In the genomic region with DNA sequence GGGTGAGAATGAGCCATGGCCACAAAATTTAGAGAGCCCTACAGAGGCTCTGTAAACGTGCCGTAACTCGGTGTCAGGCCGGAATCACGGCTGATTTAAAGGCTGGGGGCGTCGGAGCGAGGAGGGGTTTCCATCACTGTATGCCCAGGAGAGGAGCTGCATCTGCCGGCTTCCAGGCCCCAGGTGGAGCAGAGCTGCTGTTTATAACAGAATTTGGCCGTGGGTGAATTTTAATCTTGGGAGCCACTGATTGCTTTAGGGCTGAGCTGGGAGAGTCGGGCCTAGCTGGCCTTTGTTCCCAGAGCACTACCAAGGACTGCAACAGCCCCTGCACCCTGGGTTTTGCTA, we compare ENCODE assay signal across 15 mouse cellular contexts.
DNase-seq lines count a peak whose midpoint lies in the region; ATAC-seq and TF ChIP-seq lines count a peak whose summit lies in the region.
"Had no signal": no experiment of that assay in that cellular context is flagged by ENCODE, and none has a peak within 500 bp of the region (broad histone marks: within the 10 kb centered on the region; RNA-seq: fewer than 3 reads in every experiment).

No protein-coding gene starts in this region.

- H3K4me3 ChIP-seq in kidney, postnatal 0 days (replicated peaks; ENCODE audit: low read depth, low read length): no peak overlapping the region
- no peak overlapping the region for H3K4me3 ChIP-seq in embryonic facial prominence, embryonic 10.5 days
- no peak overlapping the region for H3K4me3 ChIP-seq in limb, embryonic 10.5 days
- H3K4me3 ChIP-seq in midbrain, postnatal 0 days (ENCODE audit: low read depth, low read length): no peak overlapping the region
- H3K4me3 ChIP-seq: heart, embryonic 15.5 days; liver, embryonic 12.5 days; stomach, embryonic 15.5 days had no signal

- no peak overlapping the region for H3K9ac ChIP-seq in kidney, postnatal 0 days (ENCODE audit: low read depth, low read length)
- H3K9ac ChIP-seq in midbrain, postnatal 0 days (replicated peaks; ENCODE audit: low read length, poor library complexity, severe bottlenecking): no peak overlapping the region
- H3K9ac ChIP-seq: heart, embryonic 15.5 days; liver, embryonic 12.5 days; stomach, embryonic 15.5 days had no signal

- peak; percentile 18 for DNase-seq in kidney, postnatal 0 days (ENCODE audit: low spot score)
- no peak for DNase-seq in kidney, postnatal 14 days
- peak; percentile 12 for DNase-seq in embryonic facial prominence, embryonic 10.5 days (ENCODE audit: low spot score)
- DNase-seq in limb, embryonic 10.5 days (ENCODE audit: low spot score): no peak
- peak; percentile 12 for DNase-seq in midbrain, postnatal 0 days (ENCODE audit: low spot score)
- no peak for DNase-seq in yolk sac, embryonic 10.5 days (ENCODE audit: low spot score)
- no peak for DNase-seq in cerebellum, postnatal 14 days
- DNase-seq: adrenal gland, postnatal 14 days; gastrocnemius, postnatal 36 days; right cerebral cortex, postnatal 14 days had no signal

- no peak for ATAC-seq in kidney, postnatal 0 days (replicated peaks; ENCODE audit: low FRiP score, low read depth)
- ATAC-seq in midbrain, postnatal 0 days (ENCODE audit: low FRiP score): no peak
- ATAC-seq: intestine, embryonic 16.5 days; liver, embryonic 12.5 days had no signal

- H3K4me1 ChIP-seq in kidney, postnatal 0 days (replicated peaks; ENCODE audit: insufficient read depth, low read length): peaks cover 10% of the 10 kb centered on the region; the same call in 1 of the 2 replicates
- peaks cover 12% of the 10 kb centered on the region for H3K4me1 ChIP-seq in embryonic facial prominence, embryonic 10.5 days
- peaks cover 32% of the 10 kb centered on the region for H3K4me1 ChIP-seq in limb, embryonic 10.5 days
- peaks cover 5% of the 10 kb centered on the region; the same call in 1 of the 2 replicates for H3K4me1 ChIP-seq in midbrain, postnatal 0 days (ENCODE audit: insufficient read depth, low read length)
- H3K4me1 ChIP-seq: heart, embryonic 15.5 days; liver, embryonic 12.5 days had no signal

- TF ChIP-seq CTCF in kidney, postnatal 0 days (IDR thresholded peaks at IDR 0.05; ENCODE audit: low read depth): no peak
- no peak for TF ChIP-seq CTCF in midbrain, postnatal 0 days (IDR thresholded peaks at IDR 0.05)

- no peak overlapping the region for H3K27ac ChIP-seq in kidney, postnatal 0 days
- peak overlapping the region; percentile 54 for H3K27ac ChIP-seq in embryonic facial prominence, embryonic 10.5 days (replicated peaks)
- H3K27ac ChIP-seq in limb, embryonic 10.5 days: peak overlapping the region; percentile 80
- no peak overlapping the region for H3K27ac ChIP-seq in midbrain, postnatal 0 days (ENCODE audit: low read depth, low read length)
- H3K27ac ChIP-seq: heart, embryonic 15.5 days; liver, embryonic 12.5 days; macrophage; stomach, embryonic 15.5 days had no signal

- no peaks in the 10 kb centered on the region for H3K9me3 ChIP-seq in kidney, postnatal 0 days (replicated peaks; ENCODE audit: low read length)
- peaks cover 11% of the 10 kb centered on the region; the same call in 1 of the 2 replicates for H3K9me3 ChIP-seq in embryonic facial prominence, embryonic 10.5 days
- no peaks in the 10 kb centered on the region for H3K9me3 ChIP-seq in limb, embryonic 10.5 days (replicated peaks)
- no peaks in the 10 kb centered on the region for H3K9me3 ChIP-seq in midbrain, postnatal 0 days (ENCODE audit: low read length)
- H3K9me3 ChIP-seq: heart, embryonic 15.5 days; stomach, embryonic 15.5 days had no signal

- no peak overlapping the region for H3K4me2 ChIP-seq in kidney, postnatal 0 days (ENCODE audit: low read length)
- no peak overlapping the region for H3K4me2 ChIP-seq in midbrain, postnatal 0 days (ENCODE audit: low read depth, low read length, poor library complexity, severe bottlenecking)
- H3K4me2 ChIP-seq: heart, embryonic 15.5 days; liver, embryonic 12.5 days; stomach, embryonic 15.5 days had no signal

- 26% methylated on average over 11 of the region's 11 CpGs for WGBS in kidney, postnatal 0 days
- 74% methylated on average over 11 of the region's 11 CpGs for WGBS in embryonic facial prominence, embryonic 10.5 days
- 53% methylated on average over 11 of the region's 11 CpGs for WGBS in limb, embryonic 10.5 days
- 62% methylated on average over 11 of the region's 11 CpGs for WGBS in midbrain, postnatal 0 days

- H3K36me3 ChIP-seq in kidney, postnatal 0 days (ENCODE audit: insufficient read depth, low read length): no peaks in the 10 kb centered on the region
- H3K36me3 ChIP-seq in embryonic facial prominence, embryonic 10.5 days (replicated peaks): no peaks in the 10 kb centered on the region
- no peaks in the 10 kb centered on the region for H3K36me3 ChIP-seq in limb, embryonic 10.5 days
- H3K36me3 ChIP-seq in midbrain, postnatal 0 days (ENCODE audit: insufficient read depth, low read length): no peaks in the 10 kb centered on the region
- H3K36me3 ChIP-seq: heart, embryonic 15.5 days; liver, embryonic 12.5 days; stomach, embryonic 15.5 days had no signal

- H3K27me3 ChIP-seq in kidney, postnatal 0 days (ENCODE audit: insufficient read depth, low read length): no peaks in the 10 kb centered on the region
- H3K27me3 ChIP-seq in embryonic facial prominence, embryonic 10.5 days (replicated peaks; ENCODE audit: low read depth, poor library complexity, severe bottlenecking): no peaks in the 10 kb centered on the region
- no peaks in the 10 kb centered on the region for H3K27me3 ChIP-seq in limb, embryonic 10.5 days (ENCODE audit: low read depth, poor library complexity, severe bottlenecking)
- H3K27me3 ChIP-seq in midbrain, postnatal 0 days (ENCODE audit: insufficient read depth, low read length): no peaks in the 10 kb centered on the region
- H3K27me3 ChIP-seq: heart, embryonic 15.5 days; liver, embryonic 12.5 days; stomach, embryonic 15.5 days had no signal

Comparison
In these comparisons a context has a peak if more than half of its experiments do, and no peak if none do; other contexts are left out.
1. DNase-seq: peak in kidney, postnatal 0 days (single experiment), embryonic facial prominence, embryonic 10.5 days (single experiment) and midbrain, postnatal 0 days (single experiment); none in kidney, postnatal 14 days (single experiment), limb, embryonic 10.5 days (single experiment), yolk sac, embryonic 10.5 days (single experiment) and cerebellum, postnatal 14 days (0 of 2).
2. H3K27ac ChIP-seq: peak in embryonic facial prominence, embryonic 10.5 days (single experiment) and limb, embryonic 10.5 days (single experiment); none in kidney, postnatal 0 days (single experiment) and midbrain, postnatal 0 days (single experiment).